Mouse (Mus musculus) intestine, embryonic 15.5 days (tissue): ENCODE results near the gene 4930432M17Rik. TPM values are rescaled to one million over a fixed set of nuclear protein-coding genes. Genes with fewer than 3 reads are reported as not detected.

ENCODE experiments used
- ATAC-seq: fragments of 200-750 bp; cut with Nextera tagmentation; 2 replicates; pipeline ENCODE4 v1.8.0; 2017; ENCODE audit warnings: moderate TSS enrichment, moderate library complexity
- H3K27ac ChIP-seq: fragments of 300-500 bp; sonication (generic); 2 replicates; pipeline ENCODE4 v1.5.1; 2015; ENCODE audit warnings: mild to moderate bottlenecking, inconsistent platforms
- H3K27me3 ChIP-seq: fragments of 300-500 bp; sonication (generic); replicated peaks from 2 replicates; pipeline ENCODE4 v1.6.1; 2015; ENCODE audit warnings: inconsistent platforms
- H3K36me3 ChIP-seq: fragments of 300-500 bp; sonication (generic); 2 replicates; pipeline ENCODE4 v1.6.1; 2015; ENCODE audit warnings: inconsistent platforms
- H3K4me1 ChIP-seq: fragments of 300-500 bp; sonication (generic); replicated peaks from 2 replicates; pipeline ENCODE4 v1.6.1; 2015; ENCODE audit warnings: inconsistent platforms
- H3K4me2 ChIP-seq: fragments of 300-500 bp; sonication (generic); replicated peaks from 2 replicates; pipeline ENCODE4 v1.6.1; 2015; ENCODE audit warnings: mild to moderate bottlenecking, inconsistent platforms
- H3K4me3 ChIP-seq: fragments of 300-500 bp; sonication (generic); replicated peaks from 2 replicates; pipeline ENCODE4 v1.5.1; 2015; ENCODE audit warnings: inconsistent platforms
- H3K9ac ChIP-seq: fragments of 300-500 bp; sonication (generic); 2 replicates; pipeline ENCODE4 v1.6.1; 2015; ENCODE audit warnings: inconsistent platforms
- H3K9me3 ChIP-seq: fragments of 300-500 bp; sonication (generic); 2 replicates; pipeline ENCODE4 v1.6.1; 2016; ENCODE audit warnings: inconsistent platforms
- WGBS: fragments of 180-500 bp; shearing (Covaris S2); methylation state at CpG from one replicate; pipeline ENCODE4 v1.1.7; 2015; 5-methylcytosine and 5-hydroxymethylcytosine counted together
- polyA plus RNA-seq: library from polyadenylated mRNA; unstranded; fragments of >200 nt; fragmentation: Nextera tagmentation; extraction: Ambion mirVana; gene quantifications from 2 replicates; pipeline ENCODE4 v1.2.1, GENCODE M21; 2015

Gene 4930432M17Rik
- polyA plus RNA-seq, 1 experiment from 2014 or later = not detected

DNA sequence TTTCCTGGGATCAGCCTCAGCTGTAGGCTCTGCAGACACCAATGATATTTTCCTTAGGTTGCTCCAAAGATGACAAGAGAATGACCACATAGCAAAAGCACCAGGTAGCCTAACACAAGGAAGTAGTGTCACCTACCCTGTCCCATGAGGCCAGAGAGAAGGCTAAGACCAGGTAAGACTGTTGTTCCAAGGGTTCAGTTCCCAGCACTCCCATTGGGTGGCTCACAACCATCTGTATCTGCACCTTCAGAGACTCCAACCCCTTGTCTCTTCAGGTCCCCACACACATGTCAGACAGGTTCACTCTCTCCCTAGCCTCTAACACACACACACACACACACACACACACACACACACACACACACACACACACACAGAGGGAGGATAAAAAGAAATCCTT is 44.8 kb downstream of the 4930432M17Rik start:
- Histone ChIP-seq H3K9me3 (no peaks in the 10 kb centered on the region), H3K9ac (no peak overlapping the region), H3K27ac (no peak overlapping the region), H3K4me2 (no peak overlapping the region), H3K36me3 (no peaks in the 10 kb centered on the region), H3K4me3 (no peak overlapping the region), H3K4me1 (peaks cover 5% of the 10 kb centered on the region; the same call in 1 of the 2 replicates), H3K27me3 (peaks cover 13% of the 10 kb centered on the region)
- no peak for ATAC-seq

- Histone ChIP-seq H3K36me3 (no peaks in the 10 kb centered on the region), H3K27me3 (peaks cover 10% of the 10 kb centered on the region), H3K4me3 (no peak overlapping the region), H3K9me3 (no peaks in the 10 kb centered on the region), H3K27ac (no peak overlapping the region), H3K9ac (no peak overlapping the region), H3K4me1 (peaks cover 5% of the 10 kb centered on the region; the same call in 1 of the 2 replicates), H3K4me2 (no peak overlapping the region)
- 60% methylated on average over 6 of the region's 6 CpGs for WGBS
- ATAC-seq = no peak
Observed at GRCm38 (mm10) chr3:121715741-121716459, 45.3 kb downstream of the 4930432M17Rik start.

DNA sequence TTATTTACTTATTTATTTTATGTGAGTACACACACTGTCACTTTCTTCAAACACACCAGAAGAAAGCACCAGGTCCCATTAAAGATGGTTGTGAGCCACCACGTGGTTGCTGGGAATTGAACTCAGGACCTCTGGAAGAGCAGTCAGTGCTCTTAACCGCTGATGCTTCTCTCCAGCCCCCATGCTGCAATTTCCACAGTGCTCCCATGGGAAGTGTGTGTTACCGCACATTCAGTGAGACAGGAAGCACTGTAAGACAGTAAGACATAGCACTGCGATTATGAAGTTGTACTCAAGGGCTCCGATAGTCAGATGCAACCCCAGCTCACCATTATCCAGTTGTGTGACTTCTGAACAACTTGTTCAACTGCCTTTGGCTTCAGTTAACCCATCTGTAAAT is 45.9 kb downstream of the 4930432M17Rik start:
- no peak for ATAC-seq
- no peak overlapping the region for H3K9ac ChIP-seq

GRCm38 (mm10) chr3:121718679-121719078 is 48.1 kb downstream of the 4930432M17Rik start:
- Histone ChIP-seq H3K4me1 (peaks cover 14% of the 10 kb centered on the region), H3K27ac (no peak overlapping the region), H3K27me3 (peaks cover 9% of the 10 kb centered on the region; the same call in 1 of the 2 replicates), H3K9me3 (no peaks in the 10 kb centered on the region), H3K4me2 (no peak overlapping the region), H3K9ac (no peak overlapping the region), H3K4me3 (no peak overlapping the region), H3K36me3 (no peaks in the 10 kb centered on the region)
- ATAC-seq = no peak
- WGBS = 76% methylated on average over 8 of the region's 8 CpGs

More for the DNA sequence above, 45.9 kb downstream of the 4930432M17Rik start:
- H3K4me1 ChIP-seq = peaks cover 9% of the 10 kb centered on the region
- H3K27ac ChIP-seq = no peak overlapping the region
- H3K4me3 ChIP-seq = no peak overlapping the region
- no peaks in the 10 kb centered on the region for H3K36me3 ChIP-seq
- no peak overlapping the region for H3K4me2 ChIP-seq
- no peaks in the 10 kb centered on the region for H3K9me3 ChIP-seq
- 82% methylated on average over 5 of the region's 5 CpGs for WGBS
- peaks cover 9% of the 10 kb centered on the region; the same call in 1 of the 2 replicates for H3K27me3 ChIP-seq

DNA sequence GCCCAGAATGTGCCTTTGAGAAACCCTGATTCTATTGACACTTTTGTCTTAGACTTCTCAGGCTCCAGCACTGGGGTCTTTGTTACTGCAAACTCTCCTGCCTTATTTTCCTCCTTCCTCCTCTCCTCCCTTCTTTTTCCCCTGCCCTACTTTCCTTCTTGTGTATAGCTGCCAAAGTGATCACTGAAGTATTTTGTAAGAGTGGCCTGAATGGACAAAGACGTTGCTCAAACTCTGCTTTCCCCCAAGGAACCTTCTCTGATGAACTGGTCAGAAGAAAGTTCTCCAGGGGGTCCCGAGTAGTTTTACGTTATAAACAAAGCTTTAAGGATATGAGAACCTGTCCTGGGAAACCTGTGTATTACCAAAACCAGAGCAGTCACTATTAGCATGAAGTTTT is 49.1 kb downstream of the 4930432M17Rik start:
- no peak for ATAC-seq
- peaks cover 16% of the 10 kb centered on the region for H3K4me1 ChIP-seq
- 78% methylated on average over 3 of the region's 3 CpGs for WGBS
- H3K27ac ChIP-seq = no peak overlapping the region
- no peak overlapping the region for H3K4me2 ChIP-seq
- H3K27me3 ChIP-seq = peaks cover 9% of the 10 kb centered on the region; the same call in 1 of the 2 replicates
- no peak overlapping the region for H3K4me3 ChIP-seq
- no peaks in the 10 kb centered on the region for H3K36me3 ChIP-seq
- no peaks in the 10 kb centered on the region for H3K9me3 ChIP-seq
- H3K9ac ChIP-seq = no peak overlapping the region

GRCm38 (mm10) chr3:121720801-121721690 is 50.5 kb downstream of the 4930432M17Rik start:
- H3K9me3 ChIP-seq = no peaks in the 10 kb centered on the region
- H3K27ac ChIP-seq = no peak overlapping the region
- no peak overlapping the region for H3K4me3 ChIP-seq
- H3K36me3 ChIP-seq = no peaks in the 10 kb centered on the region
- peak overlapping the region; percentile 49 for H3K4me2 ChIP-seq
- no peak for ATAC-seq
- no peak overlapping the region for H3K9ac ChIP-seq
- H3K4me1 ChIP-seq = peaks cover 16% of the 10 kb centered on the region
- H3K27me3 ChIP-seq = peaks cover 8% of the 10 kb centered on the region; the same call in 1 of the 2 replicates
- 32% methylated on average over 14 of the region's 14 CpGs for WGBS

GRCm38 (mm10) chr3:121721691-121722070 is 51.1 kb downstream of the 4930432M17Rik start:
- WGBS = 74% methylated on average over 7 of the region's 7 CpGs
- Histone ChIP-seq H3K9me3 (no peaks in the 10 kb centered on the region), H3K4me1 (peaks cover 16% of the 10 kb centered on the region), H3K4me2 (peak overlapping the region; percentile 49), H3K9ac (no peak overlapping the region), H3K36me3 (no peaks in the 10 kb centered on the region), H3K27me3 (0 out of 2 replicates have a peak, but pooled peaks cover 3% of the 10 kb centered on the region), H3K4me3 (no peak overlapping the region), H3K27ac (no peak overlapping the region)
- no peak for ATAC-seq

GRCm38 (mm10) chr3:121722971-121723844 is 52.6 kb downstream of the 4930432M17Rik start, which contains the start of gene F3:
Gene F3, plus strand, starts transcription at chr3:121723537.
- WGBS = under 1% methylated on average over 72 of the region's 73 CpGs
- Histone ChIP-seq H3K4me3 (peak within 1 kb of the TSS; percentile 53), H3K4me1 (peaks cover 16% of the 10 kb centered on the region), H3K27me3 (0 out of 2 replicates have a peak, but pooled peaks cover 1% of the 10 kb centered on the region), H3K9ac (peak within 1 kb of the TSS; percentile 64), H3K4me2 (peak within 1 kb of the TSS; percentile 89), H3K9me3 (no peaks in the 10 kb centered on the region), H3K27ac (peak within 1 kb of the TSS; percentile 54), H3K36me3 (no peaks in the 10 kb centered on the region)
- ATAC-seq = peak; percentile 88

DNA sequence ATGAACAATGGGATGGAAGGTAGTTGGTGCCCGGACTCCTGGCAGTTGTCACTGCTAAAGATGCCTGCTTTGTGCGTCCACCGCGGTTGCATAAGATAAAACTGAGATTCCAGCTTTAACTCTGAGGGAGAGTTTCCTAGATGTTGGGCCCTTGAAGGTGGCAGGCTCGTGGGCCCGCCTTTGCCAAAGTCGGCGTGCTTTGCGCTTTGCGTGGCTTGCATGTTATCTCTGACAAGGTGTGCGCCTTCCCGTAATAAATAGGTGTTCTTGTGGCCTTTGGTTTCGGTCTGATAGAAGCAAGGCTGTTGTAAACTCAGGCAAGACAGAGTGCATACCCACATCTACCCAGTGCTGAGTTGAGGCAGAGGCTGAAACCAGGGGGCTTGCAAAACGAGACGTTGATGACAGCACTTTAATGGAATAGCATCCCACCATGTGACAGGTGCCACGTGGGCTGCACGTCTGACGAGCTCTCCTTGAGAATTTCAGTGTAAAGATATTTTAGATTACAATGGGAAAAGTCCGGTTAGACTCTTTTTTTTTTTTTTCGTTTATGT is 53.5 kb downstream of the 4930432M17Rik start:
- ATAC-seq = peak; percentile 35
- H3K27ac ChIP-seq = peak overlapping the region; percentile 48; the same call in 1 of the 2 replicates

GRCm38 (mm10) chr3:121724553-121724952 is 54.0 kb downstream of the 4930432M17Rik start:
- Histone ChIP-seq H3K27me3 (no peaks in the 10 kb centered on the region), H3K4me3 (peak overlapping the region; percentile 53), H3K36me3 (no peaks in the 10 kb centered on the region), H3K4me2 (peak overlapping the region; percentile 89), H3K9me3 (no peaks in the 10 kb centered on the region), H3K27ac (no peak overlapping the region), H3K9ac (0 out of 2 replicates have a peak overlapping the region, but pooled peaks have one; percentile 9), H3K4me1 (peaks cover 16% of the 10 kb centered on the region)
- no peak for ATAC-seq
- WGBS = 30% methylated on average over 12 of the region's 12 CpGs

More for the DNA sequence above, 53.5 kb downstream of the 4930432M17Rik start:
- Histone ChIP-seq H3K36me3 (no peaks in the 10 kb centered on the region), H3K4me1 (peaks cover 16% of the 10 kb centered on the region), H3K4me3 (peak overlapping the region; percentile 53), H3K9me3 (no peaks in the 10 kb centered on the region), H3K4me2 (peak overlapping the region; percentile 89), H3K27me3 (no peaks in the 10 kb centered on the region), H3K9ac (peak overlapping the region; percentile 64)
- 3% methylated on average over 20 of the region's 20 CpGs for WGBS

DNA sequence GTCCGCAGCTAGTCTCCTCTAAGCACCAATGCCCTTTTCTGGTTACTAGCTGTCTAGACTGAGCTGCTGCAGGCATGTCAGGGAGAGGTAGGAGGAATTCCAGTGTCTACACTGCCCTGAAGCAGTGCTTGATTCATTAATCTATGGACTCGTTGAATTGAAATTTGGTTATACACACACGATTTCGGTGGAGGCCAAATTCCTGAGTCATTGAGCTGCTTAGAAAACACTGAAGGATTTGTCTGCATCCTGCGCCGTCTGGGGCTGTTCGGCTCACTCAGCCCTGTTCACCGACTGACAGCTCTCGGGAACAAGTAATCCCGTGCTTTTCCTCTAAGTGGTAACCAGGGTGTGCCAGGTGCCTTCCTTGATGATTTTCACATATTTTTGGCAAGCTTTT is 55.1 kb downstream of the 4930432M17Rik start:
- WGBS = 71% methylated on average over 10 of the region's 10 CpGs
- H3K27ac ChIP-seq = no peak overlapping the region
- no peaks in the 10 kb centered on the region for H3K27me3 ChIP-seq
- no peaks in the 10 kb centered on the region for H3K9me3 ChIP-seq
- peaks cover 16% of the 10 kb centered on the region for H3K4me1 ChIP-seq
- ATAC-seq = no peak
- H3K9ac ChIP-seq = no peak overlapping the region
- no peaks in the 10 kb centered on the region for H3K36me3 ChIP-seq
- no peak overlapping the region; the same call in 1 of the 2 replicates for H3K4me3 ChIP-seq
- peak overlapping the region; percentile 89; the same call in 1 of the 2 replicates for H3K4me2 ChIP-seq
